Mouse (Mus musculus): ENCODE data around the gene Zfhx3.

DNA sequence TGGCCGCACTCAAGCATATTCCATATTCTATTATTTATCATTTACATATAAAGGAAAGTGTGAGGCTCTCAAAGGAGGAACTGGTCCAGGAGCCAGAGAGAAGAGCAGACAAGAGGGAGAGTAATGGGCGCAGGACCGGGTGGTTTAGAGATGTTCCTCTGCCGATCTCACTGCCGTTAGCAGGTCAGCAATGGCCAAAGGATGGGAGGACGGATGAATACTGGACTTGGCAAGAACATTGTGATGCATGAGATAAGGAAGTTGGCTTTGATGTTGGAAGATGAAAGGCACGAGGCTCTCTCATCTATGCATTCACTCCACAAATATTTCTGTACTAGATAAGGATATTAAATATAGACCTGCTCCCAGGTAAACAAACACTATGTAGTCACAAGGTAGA is 648.6 kb downstream of the Zfhx3 start:
- no peak for TF ChIP-seq CTCF (IDR thresholded peaks at IDR 0.05; ENCODE audit: low read depth, low read length)
- TF ChIP-seq GATA1 (IDR thresholded peaks at IDR 0.05; ENCODE audit: borderline replicate concordance, low read length) = no peak
- TF ChIP-seq POLR2AphosphoS5 (IDR thresholded peaks at IDR 0.05; ENCODE audit: insufficient replicate concordance, low read depth, low read length) = no peak
- TF ChIP-seq TAL1 (conservative IDR thresholded peaks at IDR 0.05; ENCODE audit: low read depth, low read length) = no peak
- TF ChIP-seq GATA2 (IDR thresholded peaks at IDR 0.05; ENCODE audit: borderline replicate concordance, low read depth, low read length) = no peak
